In the genomic region with DNA sequence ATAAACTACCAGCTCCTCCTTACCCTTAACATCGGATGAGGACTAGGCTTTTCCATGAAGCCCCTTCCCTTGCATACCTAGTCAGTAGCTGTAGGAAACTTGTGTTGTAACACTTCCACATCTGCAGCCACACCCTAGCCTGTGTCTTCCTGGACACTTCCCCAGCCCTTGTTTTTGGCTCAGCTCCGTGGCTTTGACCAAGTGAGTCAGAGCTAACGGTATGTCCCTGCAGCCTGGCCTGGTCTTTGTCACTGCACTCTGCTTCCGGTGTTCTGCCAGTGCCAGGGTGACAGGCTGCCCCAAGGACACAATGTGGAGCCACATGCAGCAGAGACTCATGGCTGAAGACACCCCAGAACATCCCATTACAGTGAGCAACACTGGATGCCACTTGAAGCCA, we compare ENCODE assay signal across 14 mouse cellular contexts. TPM values are rescaled to one million over a fixed set of nuclear protein-coding genes. Genes with fewer than 3 reads are reported as not detected.
DNase-seq lines count a peak whose midpoint lies in the region; ATAC-seq and TF ChIP-seq lines count a peak whose summit lies in the region.
"Had no signal": no experiment of that assay in that cellular context is flagged by ENCODE, and none has a peak within 500 bp of the region (broad histone marks: within the 10 kb centered on the region; RNA-seq: fewer than 3 reads in every experiment).

No protein-coding gene starts in this region.

- TF ChIP-seq CTCF in intestine, postnatal 0 days (IDR thresholded peaks at IDR 0.05; ENCODE audit: low read depth), result no peak

- peak; percentile 68 for ATAC-seq in heart, embryonic 12.5 days (ENCODE audit: insufficient number of reproducible peaks, low FRiP score)
- ATAC-seq in megakaryocyte progenitor cell, adult 5-6 weeks (replicated peaks; ENCODE audit: poor library complexity), result peak; percentile 95
- no peak for ATAC-seq in intestine, postnatal 0 days
- ATAC-seq: forebrain, embryonic 13.5 days; Patski had no signal

- peak overlapping the region; percentile 44; the same call in 1 of the 2 replicates for H3K27ac ChIP-seq in heart, embryonic 12.5 days (ENCODE audit: poor library complexity, severe bottlenecking)
- H3K27ac ChIP-seq in intestine, postnatal 0 days (ENCODE audit: low read depth, low read length), result no peak overlapping the region
- H3K27ac ChIP-seq: forebrain, embryonic 13.5 days; stomach, postnatal 0 days had no signal

- peak; percentile 48 for DNase-seq in gastrocnemius, adult 18-20 months (ENCODE audit: low spot score)
- DNase-seq in gastrocnemius, postnatal 10 days, result no peak
- peak; percentile 37 for DNase-seq in testis, postnatal 10 days (ENCODE audit: low spot score)
- no peak for DNase-seq in testis, postnatal 14 days (ENCODE audit: low spot score)
- DNase-seq in spleen, adult 12 weeks (ENCODE audit: low spot score), result no peak
- DNase-seq: B cell, adult 2 months; layer of hippocampus, postnatal 36 days had no signal

- H3K9ac ChIP-seq in heart, embryonic 12.5 days, result no peak overlapping the region
- no peak overlapping the region for H3K9ac ChIP-seq in intestine, postnatal 0 days (ENCODE audit: low read depth, low read length)
- H3K9ac ChIP-seq: forebrain, embryonic 13.5 days had no signal

- H3K36me3 ChIP-seq in heart, embryonic 12.5 days, result no peaks in the 10 kb centered on the region
- no peaks in the 10 kb centered on the region for H3K36me3 ChIP-seq in intestine, postnatal 0 days (ENCODE audit: control insufficient read depth, insufficient read depth)

- WGBS in heart, embryonic 12.5 days, result 35% methylated on average over 4 of the region's 4 CpGs
- WGBS in intestine, postnatal 0 days, result 30% methylated on average over 4 of the region's 4 CpGs

- H3K9me3 ChIP-seq in heart, embryonic 12.5 days (replicated peaks), result no peaks in the 10 kb centered on the region
- no peaks in the 10 kb centered on the region for H3K9me3 ChIP-seq in intestine, postnatal 0 days (ENCODE audit: control insufficient read depth)
- H3K9me3 ChIP-seq: forebrain, embryonic 13.5 days had no signal

- peaks cover 40% of the 10 kb centered on the region for H3K4me1 ChIP-seq in heart, embryonic 12.5 days (replicated peaks)
- peaks cover 7% of the 10 kb centered on the region; the same call in 1 of the 2 replicates for H3K4me1 ChIP-seq in intestine, postnatal 0 days (replicated peaks; ENCODE audit: control insufficient read depth, insufficient read depth, low read length)

- H3K4me2 ChIP-seq in heart, embryonic 12.5 days, result no peak overlapping the region
- no peak overlapping the region for H3K4me2 ChIP-seq in intestine, postnatal 0 days (replicated peaks; ENCODE audit: low read depth)
- H3K4me2 ChIP-seq: forebrain, embryonic 13.5 days had no signal

- H3K27me3 ChIP-seq in heart, embryonic 12.5 days (replicated peaks), result no peaks in the 10 kb centered on the region
- H3K27me3 ChIP-seq in intestine, postnatal 0 days (replicated peaks; ENCODE audit: control insufficient read depth, insufficient read depth, low read length), result no peaks in the 10 kb centered on the region
- H3K27me3 ChIP-seq: forebrain, embryonic 13.5 days; Patski had no signal

- no peak overlapping the region for H3K4me3 ChIP-seq in heart, embryonic 12.5 days
- H3K4me3 ChIP-seq in intestine, postnatal 0 days (ENCODE audit: low read depth, low read length), result no peak overlapping the region
- H3K4me3 ChIP-seq: forebrain, embryonic 13.5 days had no signal

RNA-seq across cellular contexts. Expression of a gene that starts 1.1 kb away (rescaled TPM):
- not detected for total RNA-seq in gastrocnemius, adult 18-20 months (2021)
- not detected for total RNA-seq in gastrocnemius, postnatal 10 days (2021)
- polyA plus RNA-seq in heart, embryonic 12.5 days (2016; fragmentation: Nextera tagmentation; extraction: Ambion mirVana), result 0.22 and 0.31 TPM in 2 replicates
- not detected in 2 replicates for total RNA-seq in megakaryocyte progenitor cell, adult 5-6 weeks (2015)
- total RNA-seq in megakaryocyte progenitor cell, adult 5-6 weeks (2017), result not detected in 2 replicates
- polyA plus RNA-seq in intestine, postnatal 0 days (2015; fragmentation: Nextera tagmentation; extraction: Ambion mirVana), result 48.8 and 59.0 TPM in 2 replicates
- total RNA-seq: layer of hippocampus, postnatal 36 days had no signal
- polyA plus RNA-seq: forebrain, embryonic 13.5 days; hindbrain, embryonic 11.5 days; Patski had no signal

RNA-seq across cellular contexts. Expression of a gene that starts 27.1 kb away (rescaled TPM):
- under 1 TPM in 1 of 2 experiments, not detected in 1; 0.33 TPM for total RNA-seq in gastrocnemius, adult 18-20 months (2021)
- total RNA-seq in gastrocnemius, postnatal 10 days (2021), result under 1 TPM; 0.47 to 0.49 TPM
- 1.0 and 1.3 TPM in 2 replicates for polyA plus RNA-seq in heart, embryonic 12.5 days (2016; fragmentation: Nextera tagmentation; extraction: Ambion mirVana)
- total RNA-seq in megakaryocyte progenitor cell, adult 5-6 weeks (2015), result 0.67 and 0.95 TPM in 2 replicates
- total RNA-seq in megakaryocyte progenitor cell, adult 5-6 weeks (2017), result not detected in 2 replicates
- 3.7 and 4.0 TPM in 2 replicates for polyA plus RNA-seq in intestine, postnatal 0 days (2015; fragmentation: Nextera tagmentation; extraction: Ambion mirVana)

RNA-seq across cellular contexts. Expression of a gene that starts 60.0 kb away (rescaled TPM):
- total RNA-seq in gastrocnemius, adult 18-20 months (2021), result 10 to 100 TPM; 13.4 to 17.6 TPM
- 10 to 100 TPM; 61.2 to 76.3 TPM for total RNA-seq in gastrocnemius, postnatal 10 days (2021)
- polyA plus RNA-seq in heart, embryonic 12.5 days (2016; fragmentation: Nextera tagmentation; extraction: Ambion mirVana), result 107 TPM in 2 replicates
- total RNA-seq in megakaryocyte progenitor cell, adult 5-6 weeks (2015), result 8.4 and 10.1 TPM in 2 replicates
- total RNA-seq in megakaryocyte progenitor cell, adult 5-6 weeks (2017), result 15.4 and 15.7 TPM in 2 replicates
- 101 and 105 TPM in 2 replicates for polyA plus RNA-seq in intestine, postnatal 0 days (2015; fragmentation: Nextera tagmentation; extraction: Ambion mirVana)

Comparison
In these comparisons a context has a peak if more than half of its experiments do, and no peak if none do; other contexts are left out.
1. DNase-seq: peak in gastrocnemius, adult 18-20 months (single experiment) and testis, postnatal 10 days (single experiment); none in gastrocnemius, postnatal 10 days (single experiment), testis, postnatal 14 days (single experiment) and spleen, adult 12 weeks (single experiment).